Mouse (Mus musculus): Measurements from ENCODE around the gene Olfr1454. TPM values are rescaled to one million over a fixed set of nuclear protein-coding genes. Genes with fewer than 3 reads are reported as not detected.

Olfr1454 gene
- polyA plus RNA-seq (2012; fragmentation: generic; extraction: Trizol) = not detected

DNA sequence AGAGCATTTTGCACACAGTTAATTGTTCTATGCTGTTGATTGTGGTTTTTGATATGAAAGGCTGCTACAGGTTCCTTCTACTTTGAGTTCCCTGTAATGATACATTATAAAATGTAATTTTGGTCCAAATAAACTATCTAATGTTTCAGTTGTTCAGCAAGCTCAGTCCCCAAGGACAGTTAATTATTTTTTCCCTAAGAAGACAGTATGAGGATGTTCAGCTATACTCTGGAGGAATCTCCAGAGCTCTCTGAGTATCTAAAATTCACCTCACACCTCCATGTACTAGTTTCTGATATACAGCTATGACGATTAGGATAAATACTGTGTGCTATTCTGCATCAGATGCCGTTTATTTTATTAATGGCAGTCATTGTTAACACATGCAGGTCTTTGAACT lies at the start of gene Olfr1454:
Gene Olfr1454, plus strand, starts transcription at position 301 of the 400 bp plus-strand sequence.

DNA sequence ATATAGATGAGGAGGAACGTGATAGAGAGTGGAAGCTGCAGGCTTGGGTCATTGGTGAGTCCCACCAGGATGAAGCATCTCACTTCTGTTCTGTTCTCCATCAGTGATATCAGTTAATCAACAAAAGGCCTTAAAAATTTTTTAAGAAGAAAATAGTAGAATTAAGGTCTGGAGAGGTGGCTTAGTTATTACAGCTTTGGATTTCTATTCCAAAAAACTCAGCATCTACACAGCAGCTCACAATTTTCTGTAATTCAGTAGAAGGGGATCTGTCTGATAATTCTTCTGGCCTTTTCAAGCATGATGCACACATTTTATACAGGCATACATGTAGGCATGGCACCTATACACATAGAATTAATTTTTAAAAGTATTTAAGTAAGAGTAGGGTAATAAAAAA lies 32.2 kb upstream of the Olfr1454 start, which contains the start of gene Olfr1453:
Gene Olfr1453, minus strand, starts transcription at position 101 of the 400 bp plus-strand sequence.

DNA sequence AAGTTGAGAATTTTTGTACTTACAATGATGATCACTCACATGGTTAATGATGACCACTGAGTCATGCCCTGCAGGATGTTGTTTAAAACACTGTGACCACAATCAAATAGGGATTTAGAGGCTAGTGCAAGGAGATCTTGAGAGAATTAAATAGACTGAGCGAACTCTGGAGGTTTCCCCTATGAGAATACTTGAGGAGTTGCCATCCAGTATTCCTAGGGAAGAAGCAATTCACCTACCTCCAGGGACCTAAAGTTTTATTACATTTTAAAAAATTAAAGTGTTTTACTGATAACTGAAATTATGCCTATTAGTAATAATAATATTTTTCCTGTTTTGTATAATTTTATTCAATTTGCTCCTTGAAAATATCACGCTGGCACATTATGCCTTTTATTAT lies 37.4 kb downstream of the Olfr1454 start, which contains the start of gene Olfr1457:
Gene Olfr1457, minus strand, starts transcription at position 101 of the 400 bp plus-strand sequence.

DNA sequence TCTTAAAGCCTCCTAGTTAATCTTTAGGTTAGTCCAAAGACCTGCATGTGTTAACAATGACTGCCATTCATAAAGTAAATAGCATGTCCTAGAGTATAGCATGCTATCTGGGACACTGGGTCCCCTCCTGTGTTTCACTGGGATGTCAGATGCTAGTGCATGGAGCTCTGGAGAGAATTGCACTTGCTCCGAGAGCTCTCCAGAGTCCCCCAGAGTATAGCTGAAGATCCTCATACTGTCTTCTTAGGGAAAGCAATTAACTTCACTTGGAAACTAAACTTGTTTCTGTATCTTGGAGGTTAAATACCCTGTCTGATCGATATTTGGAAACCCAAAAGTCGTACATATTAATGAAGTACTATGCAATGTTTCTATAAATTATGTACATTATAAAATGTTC lies 46.3 kb downstream of the Olfr1454 start, which contains the start of gene Olfr1458:
Gene Olfr1458, minus strand, starts transcription at position 101 of the 400 bp plus-strand sequence.

Other genes with a start within 250 kb of the Olfr1454 start
- gene Gm5244, start 213.9 kb upstream of the Olfr1454 start, polyA plus RNA-seq (2012; fragmentation: generic; extraction: Trizol) = not detected
- gene Olfr1444, start 203.3 kb upstream of the Olfr1454 start, polyA plus RNA-seq (2012; fragmentation: generic; extraction: Trizol) = not detected
- not detected for gene Olfr1445, start 176.8 kb upstream of the Olfr1454 start, polyA plus RNA-seq (2012; fragmentation: generic; extraction: Trizol)
- gene Olfr1446, start 167.1 kb upstream of the Olfr1454 start, polyA plus RNA-seq (2012; fragmentation: generic; extraction: Trizol) = not detected
- not detected for gene Olfr1447, start 156.9 kb upstream of the Olfr1454 start, polyA plus RNA-seq (2012; fragmentation: generic; extraction: Trizol)
- gene Olfr1448, start 136.2 kb upstream of the Olfr1454 start, polyA plus RNA-seq (2012; fragmentation: generic; extraction: Trizol) = not detected
- gene Olfr1449, start 129.8 kb upstream of the Olfr1454 start, polyA plus RNA-seq (2012; fragmentation: generic; extraction: Trizol) = not detected
- gene Olfr1450, start 110.4 kb upstream of the Olfr1454 start, polyA plus RNA-seq (2012; fragmentation: generic; extraction: Trizol) = not detected
- gene Olfr1451, start 65.6 kb upstream of the Olfr1454 start, polyA plus RNA-seq (2012; fragmentation: generic; extraction: Trizol) = not detected
- gene Olfr1453, start 32.3 kb upstream of the Olfr1454 start, polyA plus RNA-seq (2012; fragmentation: generic; extraction: Trizol) = not detected
- not detected for gene Olfr1457, start 37.3 kb downstream of the Olfr1454 start, polyA plus RNA-seq (2012; fragmentation: generic; extraction: Trizol)
- not detected for gene Olfr1458, start 46.2 kb downstream of the Olfr1454 start, polyA plus RNA-seq (2012; fragmentation: generic; extraction: Trizol)
- gene Olfr1459, start 88.9 kb downstream of the Olfr1454 start, polyA plus RNA-seq (2012; fragmentation: generic; extraction: Trizol) = not detected
- not detected for gene Olfr1461, start 102.4 kb downstream of the Olfr1454 start, polyA plus RNA-seq (2012; fragmentation: generic; extraction: Trizol)
- not detected for gene Olfr1462, start 125.1 kb downstream of the Olfr1454 start, polyA plus RNA-seq (2012; fragmentation: generic; extraction: Trizol)
- gene Olfr1463, start 170.7 kb downstream of the Olfr1454 start, polyA plus RNA-seq (2012; fragmentation: generic; extraction: Trizol) = not detected